Mouse (Mus musculus): ENCODE data around the gene Tob2.
A peak's percentile ranks its signal among the peaks of the same experiment; 100 is the strongest.

Gene Tob2

GRCm38 (mm10) chr15:81860471-81861135 lies 2.0 kb upstream of the Tob2 start:
- DNase-seq: peak in 1 of 2 experiments; percentile 57

- peak; percentile 87 to 91 for DNase-seq
Measured at GRCm38 (mm10) chr15:81859330-81860255, 997 bp upstream of the Tob2 start.

- peak; percentile 95 to 97 for DNase-seq
Measured at GRCm38 (mm10) chr15:81858138-81858516, 469 bp downstream of the Tob2 start.

- DNase-seq: no peak
Measured at GRCm38 (mm10) chr15:81857724-81858116, 876 bp downstream of the Tob2 start.

GRCm38 (mm10) chr15:81856938-81857723 lies 1.5 kb downstream of the Tob2 start:
- DNase-seq: no peak

- peak; percentile 92 to 96 for DNase-seq
Measured at GRCm38 (mm10) chr15:81856030-81856790, 2.4 kb downstream of the Tob2 start.

GRCm38 (mm10) chr15:81853081-81853480 lies 5.5 kb downstream of the Tob2 start:
- DNase-seq: peak in 1 of 2 experiments; percentile 75

- DNase-seq: peak in 1 of 2 experiments; percentile 54
Measured at GRCm38 (mm10) chr15:81852411-81853000, 6.1 kb downstream of the Tob2 start.

- peak in 1 of 2 experiments; percentile 38 for DNase-seq
Measured at GRCm38 (mm10) chr15:81851375-81851774, 7.2 kb downstream of the Tob2 start.

GRCm38 (mm10) chr15:81850718-81851117 lies 7.9 kb downstream of the Tob2 start:
- DNase-seq: peak in 1 of 2 experiments; percentile 52

- DNase-seq: peak in 1 of 2 experiments; percentile 69
Measured at GRCm38 (mm10) chr15:81849104-81849503, 9.5 kb downstream of the Tob2 start.

- DNase-seq: peak; percentile 78 to 82
Measured at GRCm38 (mm10) chr15:81848301-81848700, 10.3 kb downstream of the Tob2 start.

GRCm38 (mm10) chr15:81847861-81848260 lies 10.7 kb downstream of the Tob2 start:
- no peak for DNase-seq

GRCm38 (mm10) chr15:81847161-81847560 lies 11.4 kb downstream of the Tob2 start:
- DNase-seq: no peak

- peak; percentile 20 to 80 for DNase-seq
Measured at GRCm38 (mm10) chr15:81846755-81847154, 11.8 kb downstream of the Tob2 start.

GRCm38 (mm10) chr15:81845724-81846123 lies 12.9 kb downstream of the Tob2 start:
- DNase-seq: peak; percentile 73 to 95

GRCm38 (mm10) chr15:81845033-81845625 lies 13.5 kb downstream of the Tob2 start:
- peak in 1 of 2 experiments; percentile 49 for DNase-seq

GRCm38 (mm10) chr15:81842275-81842674 lies 16.3 kb downstream of the Tob2 start:
- DNase-seq: no peak

- DNase-seq: peak in 1 of 2 experiments; percentile 33
Measured at GRCm38 (mm10) chr15:81840306-81840705, 18.3 kb downstream of the Tob2 start.

GRCm38 (mm10) chr15:81839634-81840033 lies 19.0 kb downstream of the Tob2 start:
- peak; percentile 92 to 98 for DNase-seq

- peak; percentile 64 to 87 for DNase-seq
Measured at GRCm38 (mm10) chr15:81838554-81839235, 19.9 kb downstream of the Tob2 start.
